Mouse (Mus musculus): ENCODE data around the gene Cchcr1. TPM values are rescaled to one million over a fixed set of nuclear protein-coding genes. Genes with fewer than 3 reads are reported as not detected.

The Cchcr1 gene
- polyA plus RNA-seq, 1 experiment: 7.5 TPM

GRCm38 (mm10) chr17:35569091-35569944 lies 52.4 kb downstream of the Cchcr1 start:
- Histone ChIP-seq H3K27ac (ENCODE audit: insufficient read depth, low read depth, low read length) (no peak overlapping the region), H3K27me3 (replicated peaks; ENCODE audit: control insufficient read depth, insufficient read depth, low read length) (no peaks in the 10 kb centered on the region; the same call in 1 of the 2 replicates), H3K36me3 (ENCODE audit: control insufficient read depth, insufficient read depth, low read length) (no peaks in the 10 kb centered on the region), H3K4me1 (ENCODE audit: control insufficient read depth, insufficient read depth, low read length) (no peaks in the 10 kb centered on the region), H3K4me3 (ENCODE audit: insufficient read depth, low read depth, low read length) (no peak overlapping the region)
- no peak for TF ChIP-seq CTCF (conservative IDR thresholded peaks at IDR 0.05; ENCODE audit: insufficient read depth, insufficient read length, low read depth, low read length)
- DNase-seq: no peak
- 11% methylated on average over 28 of the region's 28 CpGs for WGBS

GRCm38 (mm10) chr17:35570836-35571235 lies 53.9 kb downstream of the Cchcr1 start:
- Histone ChIP-seq H3K4me1 (ENCODE audit: control insufficient read depth, insufficient read depth, low read length) (no peaks in the 10 kb centered on the region), H3K4me3 (ENCODE audit: insufficient read depth, low read depth, low read length) (no peak overlapping the region), H3K27ac (ENCODE audit: insufficient read depth, low read depth, low read length) (no peak overlapping the region), H3K36me3 (ENCODE audit: control insufficient read depth, insufficient read depth, low read length) (no peaks in the 10 kb centered on the region), H3K27me3 (replicated peaks; ENCODE audit: control insufficient read depth, insufficient read depth, low read length) (no peaks in the 10 kb centered on the region; the same call in 1 of the 2 replicates)
- TF ChIP-seq CTCF (conservative IDR thresholded peaks at IDR 0.05; ENCODE audit: insufficient read depth, insufficient read length, low read depth, low read length) (no peak), POLR2A (IDR thresholded peaks at IDR 0.05; ENCODE audit: low read depth, low read length) (no peak)
- 82% methylated on average over 14 of the region's 14 CpGs for whole genome bisulfite sequencing
- DNase-seq: no peak

GRCm38 (mm10) chr17:35571477-35571876 lies 54.6 kb downstream of the Cchcr1 start:
- H3K27me3 ChIP-seq (replicated peaks; ENCODE audit: control insufficient read depth, insufficient read depth, low read length): no peaks in the 10 kb centered on the region; the same call in 1 of the 2 replicates
- H3K27ac ChIP-seq (ENCODE audit: insufficient read depth, low read depth, low read length): no peak overlapping the region
- no peak for DNase-seq
- H3K36me3 ChIP-seq (ENCODE audit: control insufficient read depth, insufficient read depth, low read length): no peaks in the 10 kb centered on the region
- TF ChIP-seq POLR2A (IDR thresholded peaks at IDR 0.05; ENCODE audit: low read depth, low read length): no peak
- no peak for TF ChIP-seq CTCF (conservative IDR thresholded peaks at IDR 0.05; ENCODE audit: insufficient read depth, insufficient read length, low read depth, low read length)
- no peaks in the 10 kb centered on the region for H3K4me1 ChIP-seq (ENCODE audit: control insufficient read depth, insufficient read depth, low read length)
- 95% methylated on average over 7 of the region's 7 CpGs for WGBS
- no peak overlapping the region for H3K4me3 ChIP-seq (ENCODE audit: insufficient read depth, low read depth, low read length)

GRCm38 (mm10) chr17:35578211-35578610 lies 61.3 kb downstream of the Cchcr1 start:
- no peak overlapping the region for H3K27ac ChIP-seq (ENCODE audit: insufficient read depth, low read depth, low read length)
- no peak overlapping the region for H3K4me3 ChIP-seq (ENCODE audit: insufficient read depth, low read depth, low read length)
- peak; percentile 84 for DNase-seq
- 17% methylated on average over 6 of the region's 6 CpGs for WGBS
- H3K27me3 ChIP-seq (replicated peaks; ENCODE audit: control insufficient read depth, insufficient read depth, low read length): no peaks in the 10 kb centered on the region
- H3K36me3 ChIP-seq (ENCODE audit: control insufficient read depth, insufficient read depth, low read length): no peaks in the 10 kb centered on the region
- H3K4me1 ChIP-seq (ENCODE audit: control insufficient read depth, insufficient read depth, low read length): no peaks in the 10 kb centered on the region
- TF ChIP-seq CTCF (conservative IDR thresholded peaks at IDR 0.05; ENCODE audit: insufficient read depth, insufficient read length, low read depth, low read length): peak; percentile 100; the same call in 1 of the 2 replicates
- TF ChIP-seq POLR2A (IDR thresholded peaks at IDR 0.05; ENCODE audit: low read depth, low read length): no peak

Other genes with a start within 250 kb of the Cchcr1 start
- 0.03 TPM in 1 of 2 replicates, not detected in the other for gene H2-Q1, start 196.7 kb upstream of the Cchcr1 start, polyA plus RNA-seq (2012; rRNA removed)
- 2.1 and 2.4 TPM in 2 replicates for gene H2-Q2, start 174.9 kb upstream of the Cchcr1 start, polyA plus RNA-seq (2012; rRNA removed)
- gene H2-Q4, start 137.5 kb upstream of the Cchcr1 start, polyA plus RNA-seq (2012; rRNA removed): 48.1 and 55.9 TPM in 2 replicates
- 72.1 and 84.0 TPM in 2 replicates for gene H2-Q6, start 92.2 kb upstream of the Cchcr1 start, polyA plus RNA-seq (2012; rRNA removed)
- 112 and 139 TPM in 2 replicates for gene H2-Q7, start 77.9 kb upstream of the Cchcr1 start, polyA plus RNA-seq (2012; rRNA removed)
- gene H2-Q10, start 47.0 kb upstream of the Cchcr1 start, polyA plus RNA-seq (2012; rRNA removed): 6.7 and 8.3 TPM in 2 replicates
- not detected in 2 replicates for gene Pou5f1, start 11.1 kb upstream of the Cchcr1 start, polyA plus RNA-seq (2012; rRNA removed)
- gene Tcf19, start 276 bp upstream of the Cchcr1 start, polyA plus RNA-seq (2012; rRNA removed): 5.6 and 6.0 TPM in 2 replicates
- 0.19 and 0.38 TPM in 2 replicates for gene Psors1c2, start 16.1 kb downstream of the Cchcr1 start, polyA plus RNA-seq (2012; rRNA removed)
- 0.67 and 1.3 TPM in 2 replicates for gene Cdsn, start 35.0 kb downstream of the Cchcr1 start, polyA plus RNA-seq (2012; rRNA removed)
- 0.07 and 0.08 TPM in 2 replicates for gene 2300002M23Rik, start 50.4 kb downstream of the Cchcr1 start, polyA plus RNA-seq (2012; rRNA removed)
- gene Sfta2, start 84.4 kb downstream of the Cchcr1 start, polyA plus RNA-seq (2012; rRNA removed): 0.80 and 1.3 TPM in 2 replicates
- gene Gm9573, start 109.5 kb downstream of the Cchcr1 start, polyA plus RNA-seq (2012; rRNA removed): not detected in 2 replicates
- gene Mucl3, start 126.6 kb downstream of the Cchcr1 start, polyA plus RNA-seq (2012; rRNA removed): not detected in 2 replicates
- gene Vars2, start 150.5 kb downstream of the Cchcr1 start, polyA plus RNA-seq (2012; rRNA removed): 21.5 and 31.3 TPM in 2 replicates
- gene Gtf2h4, start 156.6 kb downstream of the Cchcr1 start, polyA plus RNA-seq (2012; rRNA removed): 28.7 and 29.1 TPM in 2 replicates
- gene Ddr1, start 187.5 kb downstream of the Cchcr1 start, polyA plus RNA-seq (2012; rRNA removed): 91.2 and 109 TPM in 2 replicates